Mouse (Mus musculus): ENCODE measurements around the gene Rreb1. TPM values are rescaled to one million over a fixed set of nuclear protein-coding genes. Genes with fewer than 3 reads are reported as not detected.

Rreb1 gene
- total RNA-seq, 2 experiments from 2014 or later = 20.7 to 25.4 TPM

- H3K4me3 ChIP-seq = no peak overlapping the region
- peak overlapping the region; percentile 49 for H3K27ac ChIP-seq
- intact Hi-C loops (cut with DNase I) = loop anchor here (5.0 kb wide), 4 partner anchors 115 to 490 kb away; no protein-coding TSS in a partner anchor
- TF ChIP-seq CTCF (IDR thresholded peaks at IDR 0.05) = no peak
- no peak for DNase-seq
These were observed 164.0 kb downstream of the Rreb1 start for GRCm38 (mm10) chr13:37941950-37942886.

- peak overlapping the region; percentile 6; the same call in 1 of the 2 replicates for H3K27ac ChIP-seq
These were observed 164.7 kb downstream of the Rreb1 start for GRCm38 (mm10) chr13:37942887-37943331.

GRCm38 (mm10) chr13:37943466-37943865 lies 165.3 kb downstream of the Rreb1 start:
- no peak for TF ChIP-seq CTCF (IDR thresholded peaks at IDR 0.05)
- Histone ChIP-seq H3K27ac (no peak overlapping the region), H3K4me3 (no peak overlapping the region)
- DNase-seq = no peak
- intact Hi-C loops (cut with DNase I) = loop anchor here (5.0 kb wide), 4 partner anchors 116 to 491 kb away; no protein-coding TSS in a partner anchor

More at GRCm38 (mm10) chr13:37942887-37943331, 164.7 kb downstream of the Rreb1 start:
- DNase-seq = no peak
- H3K4me3 ChIP-seq = no peak overlapping the region
- no peak for TF ChIP-seq CTCF (IDR thresholded peaks at IDR 0.05)
- intact Hi-C loops (cut with DNase I) = loop anchor here (5.0 kb wide), 4 partner anchors 116 to 491 kb away; no protein-coding TSS in a partner anchor

- DNase-seq = no peak
- H3K4me3 ChIP-seq = no peak overlapping the region
These were observed 166.1 kb downstream of the Rreb1 start for GRCm38 (mm10) chr13:37944306-37944705.

GRCm38 (mm10) chr13:37945392-37945791 lies 167.2 kb downstream of the Rreb1 start:
- intact Hi-C loops (cut with DNase I) = no loop called here
- Histone ChIP-seq H3K4me3 (no peak overlapping the region), H3K27ac (no peak overlapping the region)
- TF ChIP-seq CTCF (IDR thresholded peaks at IDR 0.05) = no peak
- no peak for DNase-seq

More at GRCm38 (mm10) chr13:37944306-37944705, 166.1 kb downstream of the Rreb1 start:
- H3K27ac ChIP-seq = peak overlapping the region; percentile 10; the same call in 1 of the 2 replicates
- TF ChIP-seq CTCF (IDR thresholded peaks at IDR 0.05) = peak; percentile 70
- intact Hi-C loops (cut with DNase I) = loop anchor here (5.0 kb wide), 4 partner anchors 117 to 492 kb away; no protein-coding TSS in a partner anchor

GRCm38 (mm10) chr13:37946734-37947133 lies 168.5 kb downstream of the Rreb1 start:
- H3K4me3 ChIP-seq = no peak overlapping the region
- TF ChIP-seq CTCF (IDR thresholded peaks at IDR 0.05) = peak; percentile 93
- 0 out of 2 replicates have a peak overlapping the region, but pooled peaks have one; percentile 20 for H3K27ac ChIP-seq
- DNase-seq = peak; percentile 88
- intact Hi-C loops (cut with DNase I) = no loop called here

GRCm38 (mm10) chr13:37952981-37953380 lies 174.8 kb downstream of the Rreb1 start:
- no peak overlapping the region for H3K4me3 ChIP-seq

GRCm38 (mm10) chr13:37954318-37954717 lies 176.1 kb downstream of the Rreb1 start:
- no peak for DNase-seq
- Histone ChIP-seq H3K4me3 (no peak overlapping the region), H3K27ac (no peak overlapping the region)
- intact Hi-C loops (cut with DNase I) = no loop called here
- no peak for TF ChIP-seq CTCF (IDR thresholded peaks at IDR 0.05)

More at GRCm38 (mm10) chr13:37952981-37953380, 174.8 kb downstream of the Rreb1 start:
- intact Hi-C loops (cut with DNase I) = no loop called here
- DNase-seq = no peak
- TF ChIP-seq CTCF (IDR thresholded peaks at IDR 0.05) = no peak
- no peak overlapping the region for H3K27ac ChIP-seq

- Histone ChIP-seq H3K4me3 (no peak overlapping the region), H3K27ac (peak overlapping the region; percentile 66)
- no peak for TF ChIP-seq CTCF (IDR thresholded peaks at IDR 0.05)
- DNase-seq = no peak
- intact Hi-C loops (cut with DNase I) = no loop called here
These were observed 180.5 kb downstream of the Rreb1 start for GRCm38 (mm10) chr13:37958498-37959238.

GRCm38 (mm10) chr13:37959239-37959907 lies 181.2 kb downstream of the Rreb1 start:
- Histone ChIP-seq H3K4me3 (no peak overlapping the region), H3K27ac (peak overlapping the region; percentile 66)
- DNase-seq = peak; percentile 69
- no peak for TF ChIP-seq CTCF (IDR thresholded peaks at IDR 0.05)
- intact Hi-C loops (cut with DNase I) = no loop called here

- Histone ChIP-seq H3K27ac (no peak overlapping the region), H3K4me3 (no peak overlapping the region)
- TF ChIP-seq CTCF (IDR thresholded peaks at IDR 0.05) = no peak
- DNase-seq = no peak
- intact Hi-C loops (cut with DNase I) = no loop called here
These were observed 181.7 kb downstream of the Rreb1 start for GRCm38 (mm10) chr13:37959936-37960335.

- DNase-seq = no peak
- intact Hi-C loops (cut with DNase I) = no loop called here
- Histone ChIP-seq H3K27ac (no peak overlapping the region), H3K4me3 (no peak overlapping the region)
- TF ChIP-seq CTCF (IDR thresholded peaks at IDR 0.05) = no peak
These were observed 184.3 kb downstream of the Rreb1 start for GRCm38 (mm10) chr13:37962541-37962940.
